Mouse (Mus musculus) G1E (cell line): ENCODE measurements around the gene Gm26602. TPM values are rescaled to one million over a fixed set of nuclear protein-coding genes. Genes with fewer than 3 reads are reported as not detected.
A peak's percentile ranks its signal among the peaks of the same experiment; 100 is the strongest.

Source experiments
- ATAC-seq: 2 replicates; pipeline ENCODE4 v1.8.0; 2016; ENCODE audit warnings: mild to moderate bottlenecking; ENCODE audit not compliant: insufficient number of reproducible peaks, poor library complexity, low FRiP score, severe bottlenecking; ENCODE audit errors: extremely low read depth
- DNase-seq: peaks from one replicate; pipeline ENCODE4 v3.0.0; 2012; ENCODE audit warnings: low spot score
- H3K27me3 ChIP-seq: 2 replicates; pipeline ENCODE4 v1.6.1; 2012; ENCODE audit warnings: mild to moderate bottlenecking, low read length, inconsistent platforms; ENCODE audit not compliant: insufficient read depth
- H3K36me3 ChIP-seq: replicated peaks from 2 replicates; pipeline ENCODE3; 2012; ENCODE audit warnings: mild to moderate bottlenecking, inconsistent platforms
- H3K4me1 ChIP-seq: 2 replicates; pipeline ENCODE4 v1.6.1; 2012; ENCODE audit warnings: low read depth, low read length, inconsistent platforms, mixed read lengths; ENCODE audit not compliant: insufficient read depth
- H3K4me3 ChIP-seq: 2 replicates; pipeline ENCODE4 v1.5.1; 2012; ENCODE audit warnings: low read depth, mild to moderate bottlenecking, inconsistent platforms, low read length, moderate library complexity, mixed read lengths
- H3K9me3 ChIP-seq: replicated peaks from 2 replicates; pipeline ENCODE4 v1.6.1; 2012; ENCODE audit warnings: inconsistent platforms
- CTCF ChIP-seq: IDR thresholded peaks from 2 replicates; pipeline ENCODE4 v1.5.1; 2012; ENCODE audit warnings: low read depth, low read length, inconsistent platforms, mixed read lengths
- GATA1 ChIP-seq: IDR thresholded peaks from 2 replicates; pipeline ENCODE4 v1.6.1; 2012; ENCODE audit warnings: borderline replicate concordance, low read length, inconsistent platforms, mixed read lengths
- GATA2 ChIP-seq: IDR thresholded peaks from 2 replicates; pipeline ENCODE4 v1.6.1; 2012; ENCODE audit warnings: low read depth, low read length, inconsistent platforms, borderline replicate concordance
- POLR2AphosphoS5 ChIP-seq: IDR thresholded peaks from 2 replicates; pipeline ENCODE4 v1.6.1; 2012; ENCODE audit warnings: low read depth, low read length, inconsistent platforms; ENCODE audit not compliant: insufficient replicate concordance
- TAL1 ChIP-seq: conservative IDR thresholded peaks from 2 replicates; pipeline ENCODE4 v1.6.1; 2012; ENCODE audit warnings: low read depth, low read length, inconsistent platforms, mixed read lengths
- polyA plus RNA-seq: library from polyadenylated mRNA; stranded (reverse); fragments of >175 nt; gene quantifications from 2 replicates; pipeline ENCODE4 v1.2.3, GENCODE M21; 2012
- total RNA-seq, 2 experiments: library from RNA; stranded (forward) in 1 of 2; stranded (reverse) in 1 of 2; fragments of 200-1000 nt in 1 of 2; fragments of >200 nt in 1 of 2; fragmentation: Nextera tagmentation in 1 of 2; gene quantifications; 2 replicates each; pipeline ENCODE4 v1.2.3; 2014 to 2017

The Gm26602 gene
- total and polyA plus RNA-seq, 3 experiments = 0.41 TPM; not detected in 2

- Histone ChIP-seq H3K27me3 (no peaks in the 10 kb centered on the region; the same call in 1 of the 2 replicates), H3K4me1 (peaks cover 84% of the 10 kb centered on the region), H3K4me3 (peak overlapping the region; percentile 87; the same call in 1 of the 2 replicates), H3K9me3 (no peaks in the 10 kb centered on the region), H3K36me3 (peaks cover 44% of the 10 kb centered on the region)
- TF ChIP-seq GATA2 (no peak), POLR2AphosphoS5 (no peak)
- DNase-seq (no peak), ATAC-seq (no peak)
Observed at GRCm38 (mm10) chr10:79914948-79915596, 4.4 kb downstream of the Gm26602 start.

- TF ChIP-seq CTCF (no peak), TAL1 (no peak), POLR2AphosphoS5 (no peak), GATA1 (no peak), GATA2 (no peak)
- Histone ChIP-seq H3K4me1 (peaks cover 92% of the 10 kb centered on the region), H3K27me3 (no peaks in the 10 kb centered on the region; the same call in 1 of the 2 replicates), H3K9me3 (peaks cover 7% of the 10 kb centered on the region), H3K36me3 (peaks cover 34% of the 10 kb centered on the region), H3K4me3 (peak overlapping the region; percentile 87)
- no peak for DNase-seq
- ATAC-seq = no peak
Observed at GRCm38 (mm10) chr10:79916081-79916480, 5.4 kb downstream of the Gm26602 start.

- 0 out of 2 replicates have a peak, but pooled peaks have one; percentile 30 for ATAC-seq
- Histone ChIP-seq H3K4me3 (peak within 1 kb of the TSS; percentile 87), H3K27me3 (no peaks in the 10 kb centered on the region; the same call in 1 of the 2 replicates), H3K9me3 (peaks cover 15% of the 10 kb centered on the region), H3K4me1 (peaks cover 83% of the 10 kb centered on the region), H3K36me3 (peaks cover 25% of the 10 kb centered on the region)
- TF ChIP-seq POLR2AphosphoS5 = no peak
- no peak for TF ChIP-seq GATA1
- no peak for TF ChIP-seq CTCF
- no peak for TF ChIP-seq GATA2
- TF ChIP-seq TAL1 = no peak
- peak; percentile 85 for DNase-seq
Observed at GRCm38 (mm10) chr10:79916808-79917531, 6.3 kb downstream of the Gm26602 start, which contains the start of gene Kiss1r. TSS of gene Kiss1r (plus strand) at chr10:79916971.

GRCm38 (mm10) chr10:79917532-79918100 lies 7.0 kb downstream of the Gm26602 start:
- peak overlapping the region; percentile 87; the same call in 1 of the 2 replicates for H3K4me3 ChIP-seq
- H3K9me3 ChIP-seq = peaks cover 15% of the 10 kb centered on the region
- peaks cover 19% of the 10 kb centered on the region for H3K36me3 ChIP-seq
- DNase-seq = no peak
- no peak for ATAC-seq
- no peaks in the 10 kb centered on the region; the same call in 1 of the 2 replicates for H3K27me3 ChIP-seq
- no peak for TF ChIP-seq CTCF
- TF ChIP-seq TAL1 = no peak
- TF ChIP-seq GATA2 = no peak
- no peak for TF ChIP-seq POLR2AphosphoS5
- TF ChIP-seq GATA1 = no peak
- H3K4me1 ChIP-seq = peaks cover 78% of the 10 kb centered on the region

GRCm38 (mm10) chr10:79918231-79919078 lies 7.8 kb downstream of the Gm26602 start:
- Histone ChIP-seq H3K36me3 (peaks cover 10% of the 10 kb centered on the region), H3K4me1 (peaks cover 73% of the 10 kb centered on the region), H3K27me3 (no peaks in the 10 kb centered on the region; the same call in 1 of the 2 replicates), H3K9me3 (peaks cover 15% of the 10 kb centered on the region), H3K4me3 (no peak overlapping the region)
- TF ChIP-seq TAL1 (no peak), GATA2 (no peak), CTCF (no peak), GATA1 (no peak), POLR2AphosphoS5 (no peak)
- DNase-seq = no peak
- ATAC-seq = no peak
